Mouse (Mus musculus): ENCODE results near the gene Iffo1. TPM values are rescaled to one million over a fixed set of nuclear protein-coding genes. Genes with fewer than 3 reads are reported as not detected.

Gene Iffo1
- polyA plus RNA-seq, 1 experiment: 29.9 TPM

DNA sequence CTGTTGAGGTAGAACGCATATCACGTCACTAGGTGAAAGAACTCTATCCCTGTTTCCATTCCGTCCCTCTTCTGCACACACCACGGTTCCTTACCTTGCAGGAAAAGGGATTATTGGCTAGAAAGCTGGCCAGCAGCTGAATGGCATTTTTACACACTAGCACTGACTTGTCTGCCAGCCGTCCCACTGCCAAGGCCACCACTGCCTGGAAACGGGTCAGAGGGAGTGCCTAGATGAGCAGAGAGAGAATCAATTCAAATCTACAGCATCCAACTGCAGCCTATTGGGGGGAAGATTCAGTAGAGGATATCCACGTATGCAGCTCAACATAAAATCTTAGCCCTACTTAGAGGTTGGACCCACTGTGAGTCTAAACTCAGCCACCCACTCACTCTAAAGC lies 34.6 kb downstream of the Iffo1 start:
- no peak for TF ChIP-seq CTCF (IDR thresholded peaks at IDR 0.05; ENCODE audit: borderline replicate concordance, extremely low read depth, insufficient read depth, insufficient read length)
- no peak for TF ChIP-seq POLR2A (IDR thresholded peaks at IDR 0.05; ENCODE audit: borderline replicate concordance, extremely low read depth, insufficient read depth, insufficient read length, poor library complexity, severe bottlenecking)
- no peak for DNase-seq (ENCODE audit: low read depth)

DNA sequence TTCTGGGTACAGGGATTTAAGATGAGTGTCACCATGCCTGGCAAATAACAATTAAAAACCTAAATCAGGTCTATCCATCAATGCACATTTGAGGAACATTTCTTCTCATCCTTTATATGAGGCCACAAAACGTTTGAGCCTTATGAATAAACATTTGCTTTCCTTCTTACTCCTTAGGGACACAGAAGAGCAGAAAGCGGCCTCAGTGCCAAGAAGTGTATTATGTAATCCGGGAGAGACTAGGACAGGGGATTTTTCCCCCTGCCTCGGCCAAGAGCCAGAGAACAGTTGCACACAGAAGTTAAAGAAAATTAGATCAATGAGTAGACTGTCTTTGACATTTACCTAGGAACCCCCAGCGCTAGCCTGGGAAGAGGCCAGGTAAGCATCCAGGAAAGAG lies 37.1 kb downstream of the Iffo1 start:
- DNase-seq (ENCODE audit: low read depth): no peak
- TF ChIP-seq POLR2A (IDR thresholded peaks at IDR 0.05; ENCODE audit: borderline replicate concordance, extremely low read depth, insufficient read depth, insufficient read length, poor library complexity, severe bottlenecking) (no peak), CTCF (IDR thresholded peaks at IDR 0.05; ENCODE audit: borderline replicate concordance, extremely low read depth, insufficient read depth, insufficient read length) (no peak)

DNA sequence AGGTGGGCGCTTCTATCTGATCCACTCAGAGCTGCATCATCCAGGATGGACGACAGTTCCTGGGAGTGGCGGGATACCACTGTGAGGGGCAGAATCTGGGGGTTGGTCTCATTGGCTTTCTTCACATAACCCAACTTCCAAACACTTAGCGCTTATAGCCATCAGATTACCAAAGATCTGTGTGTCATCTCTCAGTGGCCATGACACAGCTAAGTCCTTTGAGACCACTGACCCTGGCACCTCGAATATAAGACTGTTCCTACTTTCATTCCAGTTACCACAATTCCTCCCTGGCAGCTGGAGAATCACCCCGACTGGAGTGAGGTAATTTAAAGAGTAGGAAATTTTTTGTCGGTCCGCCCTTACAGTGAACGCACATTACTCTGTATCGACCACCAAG lies 41.2 kb downstream of the Iffo1 start:
- no peak for DNase-seq (ENCODE audit: low read depth)
- TF ChIP-seq POLR2A (IDR thresholded peaks at IDR 0.05; ENCODE audit: borderline replicate concordance, extremely low read depth, insufficient read depth, insufficient read length, poor library complexity, severe bottlenecking) (no peak), CTCF (IDR thresholded peaks at IDR 0.05; ENCODE audit: borderline replicate concordance, extremely low read depth, insufficient read depth, insufficient read length) (no peak)

DNA sequence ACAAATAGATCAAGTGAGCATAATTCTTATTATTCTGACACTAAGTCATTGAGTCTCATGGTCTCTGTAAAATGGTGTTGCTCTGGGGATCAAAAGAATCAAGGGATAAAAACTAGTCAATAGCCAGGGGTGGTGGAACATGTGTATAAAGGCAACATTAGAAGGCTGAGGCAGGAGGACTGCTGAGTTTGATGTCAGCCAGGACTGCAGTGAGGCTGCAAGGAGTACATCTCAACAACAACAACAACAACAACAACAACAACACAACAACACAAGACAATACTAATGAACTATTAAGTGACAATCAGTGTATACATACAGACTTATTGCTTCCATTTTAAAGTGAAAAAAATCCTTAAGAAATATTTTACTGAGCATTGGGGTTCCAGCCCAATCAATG lies 45.8 kb downstream of the Iffo1 start:
- DNase-seq (ENCODE audit: low read depth): peak; percentile 32
- no peak for TF ChIP-seq CTCF (IDR thresholded peaks at IDR 0.05; ENCODE audit: borderline replicate concordance, extremely low read depth, insufficient read depth, insufficient read length)
- TF ChIP-seq POLR2A (IDR thresholded peaks at IDR 0.05; ENCODE audit: borderline replicate concordance, extremely low read depth, insufficient read depth, insufficient read length, poor library complexity, severe bottlenecking): no peak

DNA sequence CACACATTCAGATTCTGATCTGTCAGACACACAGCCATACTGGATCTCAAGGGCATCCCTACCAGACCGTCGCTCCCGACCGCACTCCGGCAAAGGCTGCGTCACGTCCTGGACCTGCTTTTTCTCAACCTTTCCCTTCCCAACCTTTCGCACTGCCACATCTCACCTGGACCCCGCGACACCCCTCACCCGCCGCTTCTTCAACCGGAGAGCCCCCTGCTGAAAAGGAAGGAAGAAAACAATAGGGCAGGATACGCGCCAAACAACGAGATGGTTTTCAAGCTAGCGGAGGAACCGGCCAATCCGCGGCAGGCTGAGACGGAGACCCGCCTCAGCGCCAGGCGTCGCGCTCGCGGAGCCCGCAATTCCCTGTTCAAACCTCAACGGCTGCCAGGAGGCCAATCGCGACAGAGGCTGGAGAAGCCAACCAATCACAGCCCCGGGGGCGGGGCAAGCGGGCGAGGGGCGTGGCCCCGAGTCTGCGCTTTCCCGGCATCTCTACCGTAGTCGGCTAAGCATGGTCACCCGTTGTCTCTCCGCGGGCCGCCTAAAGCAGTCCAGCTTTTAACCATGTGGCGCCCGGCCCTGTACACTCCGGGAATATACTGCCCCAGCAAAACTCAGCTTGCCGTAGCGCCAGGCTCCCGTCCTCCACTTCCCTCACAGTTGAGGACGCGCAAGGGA lies 46.4 kb downstream of the Iffo1 start, which contains the start of the genes Ncapd2 and Mrpl51:
TSS of gene Ncapd2 (minus strand) at position 370 of the 684 bp plus-strand sequence.
TSS of gene Mrpl51 (plus strand) at position 470 of the 684 bp plus-strand sequence.
- DNase-seq (ENCODE audit: low read depth): peak; percentile 99
- TF ChIP-seq POLR2A (IDR thresholded peaks at IDR 0.05; ENCODE audit: borderline replicate concordance, extremely low read depth, insufficient read depth, insufficient read length, poor library complexity, severe bottlenecking) (peak; percentile 51; the same call in 1 of the 2 replicates), CTCF (IDR thresholded peaks at IDR 0.05; ENCODE audit: borderline replicate concordance, extremely low read depth, insufficient read depth, insufficient read length) (no peak)

DNA sequence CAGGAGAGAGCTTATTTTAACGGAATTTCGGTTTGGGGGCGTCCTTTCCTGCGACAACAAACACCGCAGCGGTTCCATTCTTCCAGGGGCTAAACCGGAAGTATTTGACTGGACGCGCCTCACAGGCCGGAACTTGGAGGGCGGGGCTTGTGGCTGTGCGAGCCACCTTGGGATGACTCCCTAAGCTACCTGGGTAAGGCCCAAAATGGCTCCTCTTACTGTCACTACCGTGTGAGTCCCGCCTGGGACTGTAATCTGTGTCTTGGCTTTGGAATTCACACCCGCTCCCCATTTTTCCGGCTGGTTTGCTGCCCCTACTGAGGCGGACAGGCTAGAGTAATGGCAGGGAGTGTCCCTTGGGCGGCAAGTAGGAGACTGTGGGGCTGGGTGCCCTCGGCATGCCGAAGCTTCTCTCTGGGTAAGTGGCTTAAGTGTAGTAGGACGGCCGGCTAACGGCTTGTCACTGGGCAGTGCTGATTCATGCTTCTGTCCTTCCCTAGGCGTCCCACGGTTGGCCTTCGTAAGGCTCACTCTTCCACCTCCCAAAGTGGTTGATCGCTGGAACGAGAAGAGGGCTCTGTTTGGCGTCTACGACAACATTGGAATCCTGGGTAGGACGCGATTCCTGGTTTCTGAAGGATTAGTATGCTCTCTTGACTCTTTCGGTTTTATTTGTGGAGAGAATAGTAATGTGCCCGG lies 47.1 kb downstream of the Iffo1 start:
- DNase-seq (ENCODE audit: low read depth): peak; percentile 98
- TF ChIP-seq POLR2A (IDR thresholded peaks at IDR 0.05; ENCODE audit: borderline replicate concordance, extremely low read depth, insufficient read depth, insufficient read length, poor library complexity, severe bottlenecking) (no peak), CTCF (IDR thresholded peaks at IDR 0.05; ENCODE audit: borderline replicate concordance, extremely low read depth, insufficient read depth, insufficient read length) (no peak)

DNA sequence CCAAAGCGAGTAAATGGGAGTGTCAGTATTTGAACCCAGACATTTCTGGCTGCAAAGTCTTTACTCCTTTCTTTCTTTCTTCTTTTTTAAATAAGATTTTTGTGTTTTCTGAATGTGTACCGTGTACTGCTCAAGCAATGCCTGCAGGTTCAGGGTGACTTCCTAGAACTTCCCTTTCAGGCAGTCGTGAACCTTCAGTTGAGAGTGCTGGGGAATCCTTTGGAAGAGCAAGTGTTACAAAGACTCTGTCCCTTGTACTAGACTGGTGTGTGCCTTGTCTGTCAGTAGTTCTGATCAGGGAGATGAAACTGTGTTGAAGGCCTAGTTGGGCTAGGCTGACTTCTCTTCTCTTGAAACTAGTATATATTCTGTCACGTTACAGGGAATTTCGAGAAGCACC lies 47.8 kb downstream of the Iffo1 start:
- TF ChIP-seq POLR2A (IDR thresholded peaks at IDR 0.05; ENCODE audit: borderline replicate concordance, extremely low read depth, insufficient read depth, insufficient read length, poor library complexity, severe bottlenecking) (no peak), CTCF (IDR thresholded peaks at IDR 0.05; ENCODE audit: borderline replicate concordance, extremely low read depth, insufficient read depth, insufficient read length) (no peak)
- DNase-seq (ENCODE audit: low read depth): no peak

DNA sequence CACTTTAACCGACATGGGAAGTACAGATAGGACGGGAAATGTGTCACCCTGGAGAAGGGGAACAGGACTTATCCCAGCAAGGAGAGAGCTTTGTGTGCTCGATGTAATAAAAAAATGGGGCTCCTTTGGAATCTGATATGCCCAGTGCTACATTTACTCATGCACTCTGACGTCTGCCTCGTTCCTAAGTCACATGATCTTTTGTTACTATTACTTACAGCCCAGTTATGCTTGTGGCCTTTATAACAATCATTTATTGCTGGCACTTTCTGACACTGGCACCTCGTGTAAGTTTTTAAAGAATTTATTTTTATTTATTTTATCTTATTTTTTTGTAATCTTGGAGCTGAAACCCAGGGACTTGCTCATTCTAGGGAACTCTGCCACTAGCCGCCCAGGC lies 48.3 kb downstream of the Iffo1 start:
- no peak for DNase-seq (ENCODE audit: low read depth)
- no peak for TF ChIP-seq POLR2A (IDR thresholded peaks at IDR 0.05; ENCODE audit: borderline replicate concordance, extremely low read depth, insufficient read depth, insufficient read length, poor library complexity, severe bottlenecking)
- TF ChIP-seq CTCF (IDR thresholded peaks at IDR 0.05; ENCODE audit: borderline replicate concordance, extremely low read depth, insufficient read depth, insufficient read length): no peak

DNA sequence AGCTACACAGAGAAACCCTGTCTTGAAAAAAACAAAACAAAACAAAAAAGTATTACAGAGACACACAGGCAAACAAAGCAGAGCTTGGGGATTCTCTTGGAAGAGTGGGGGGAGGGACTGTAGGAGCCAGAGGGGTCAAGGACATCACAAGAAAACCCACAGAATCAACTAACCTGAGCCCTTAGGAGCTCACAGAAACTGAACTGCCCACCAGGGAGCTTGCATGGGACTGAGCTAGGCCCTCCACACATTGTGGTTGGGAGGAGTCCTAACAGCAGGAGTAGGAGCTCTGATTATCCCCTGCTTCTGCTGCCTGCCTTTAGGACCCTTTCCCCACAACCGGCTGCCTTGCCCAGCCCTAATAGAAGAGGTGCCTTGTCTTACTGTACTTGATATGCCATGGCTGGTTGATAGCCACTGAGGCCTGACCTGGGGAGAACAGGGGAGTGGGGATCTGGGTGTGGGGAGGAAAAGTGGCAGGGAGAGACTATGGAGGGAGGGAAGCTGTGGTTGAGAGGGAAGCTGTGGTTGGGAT lies 50.6 kb downstream of the Iffo1 start:
- DNase-seq (ENCODE audit: low read depth): no peak

DNA sequence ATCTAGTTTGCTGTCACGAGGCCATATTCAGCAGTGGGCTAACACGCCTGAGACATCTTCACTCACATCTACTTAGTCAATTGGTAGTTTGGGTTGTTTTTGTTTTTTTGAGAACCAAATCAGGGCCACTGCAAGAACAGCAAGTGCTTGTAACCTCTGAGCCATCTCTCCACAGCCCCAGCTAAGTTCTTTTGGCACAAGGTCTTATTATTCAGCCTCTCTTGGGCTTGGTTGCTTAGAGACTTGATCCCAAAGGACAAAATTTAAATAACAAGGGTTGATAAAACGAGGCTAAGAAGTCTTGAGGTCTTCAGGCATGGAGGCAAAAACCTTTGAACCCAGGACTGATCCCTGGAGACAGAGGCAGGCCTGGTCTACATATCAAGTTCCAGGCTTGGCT lies 51.3 kb downstream of the Iffo1 start:
- DNase-seq (ENCODE audit: low read depth): peak; percentile 30
- TF ChIP-seq POLR2A (IDR thresholded peaks at IDR 0.05; ENCODE audit: borderline replicate concordance, extremely low read depth, insufficient read depth, insufficient read length, poor library complexity, severe bottlenecking) (no peak), CTCF (IDR thresholded peaks at IDR 0.05; ENCODE audit: borderline replicate concordance, extremely low read depth, insufficient read depth, insufficient read length) (no peak)

More for the DNA sequence above, 50.6 kb downstream of the Iffo1 start:
- TF ChIP-seq CTCF (IDR thresholded peaks at IDR 0.05; ENCODE audit: borderline replicate concordance, extremely low read depth, insufficient read depth, insufficient read length): no peak
- no peak for TF ChIP-seq POLR2A (IDR thresholded peaks at IDR 0.05; ENCODE audit: borderline replicate concordance, extremely low read depth, insufficient read depth, insufficient read length, poor library complexity, severe bottlenecking)

DNA sequence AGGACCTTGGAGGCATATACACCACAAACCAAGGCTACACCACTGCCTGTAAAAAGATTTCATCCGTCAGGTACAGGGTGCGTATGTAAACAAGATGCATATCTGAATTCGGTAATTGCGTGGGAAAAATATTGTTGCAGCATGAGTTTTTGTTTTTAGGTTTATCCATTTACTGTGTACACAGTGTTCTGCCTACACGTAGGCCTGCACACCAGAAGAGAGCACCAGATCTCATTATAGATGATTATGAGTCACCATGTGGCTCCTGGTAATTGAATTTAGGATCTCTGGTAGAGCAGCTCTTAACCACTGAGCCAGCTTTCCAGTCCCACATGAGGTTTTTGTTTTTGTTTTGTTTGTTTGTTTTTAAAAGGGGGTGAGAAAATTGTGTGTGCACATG lies 52.1 kb downstream of the Iffo1 start:
- TF ChIP-seq POLR2A (IDR thresholded peaks at IDR 0.05; ENCODE audit: borderline replicate concordance, extremely low read depth, insufficient read depth, insufficient read length, poor library complexity, severe bottlenecking) (no peak), CTCF (IDR thresholded peaks at IDR 0.05; ENCODE audit: borderline replicate concordance, extremely low read depth, insufficient read depth, insufficient read length) (no peak)

More for the DNA sequence above, 52.1 kb downstream of the Iffo1 start:
- DNase-seq (ENCODE audit: low read depth): no peak

Data from brain, embryonic 14.5 days (tissue).